Mouse (Mus musculus) heart, postnatal 0 days (tissue): ENCODE measurements at regions not wholly inside any gene's neighbourhood (a gene's known extent, or its start where the extent isn't known, plus 50 kb on each side); places are given as distances from the start of the nearest gene placed in this dataset.

ENCODE experiments used
- ATAC-seq: fragments of 200-750 bp; cut with Nextera tagmentation; 2 replicates; pipeline ENCODE4 v1.8.0; 2017; ENCODE audit warnings: low read depth, moderate number of reproducible peaks, moderate library complexity; ENCODE audit not compliant: insufficient read depth
- DNase-seq: peaks from one replicate; pipeline ENCODE4 v3.0.0-alpha.2; 2016; ENCODE audit warnings: low spot score
- H3K27ac ChIP-seq: fragments of 300-500 bp; sonication (generic); 2 replicates; pipeline ENCODE4 v1.5.1; 2014; ENCODE audit warnings: low read depth, mild to moderate bottlenecking
- H3K27me3 ChIP-seq: fragments of 300-500 bp; sonication (generic); 2 replicates; pipeline ENCODE4 v1.6.1; 2014; ENCODE audit warnings: low read length, mixed read lengths; ENCODE audit not compliant: control insufficient read depth, insufficient read depth
- H3K36me3 ChIP-seq: fragments of 300-500 bp; sonication (generic); replicated peaks from 2 replicates; pipeline ENCODE4 v1.6.1; 2014; ENCODE audit warnings: low read length, mixed read lengths; ENCODE audit not compliant: control insufficient read depth, insufficient read depth
- H3K4me1 ChIP-seq: fragments of 300-500 bp; sonication (generic); 2 replicates; pipeline ENCODE4 v1.6.1; 2014; ENCODE audit warnings: antibody characterized with exemption; ENCODE audit not compliant: control insufficient read depth, insufficient read depth
- H3K4me2 ChIP-seq: fragments of 300-500 bp; sonication (generic); 2 replicates; pipeline ENCODE4 v1.6.1; 2014; ENCODE audit warnings: low read depth, mild to moderate bottlenecking, low read length, moderate library complexity
- H3K4me3 ChIP-seq: fragments of 300-500 bp; sonication (generic); 2 replicates; pipeline ENCODE4 v1.5.1; 2014; ENCODE audit warnings: low read depth, low read length
- H3K9ac ChIP-seq: fragments of 300-500 bp; sonication (generic); replicated peaks from 2 replicates; pipeline ENCODE4 v1.6.1; 2014; ENCODE audit warnings: low read depth, low read length, mixed read lengths
- H3K9me3 ChIP-seq: fragments of 300-500 bp; sonication (generic); replicated peaks from 2 replicates; pipeline ENCODE4 v1.6.1; 2016; ENCODE audit warnings: low read length; ENCODE audit not compliant: control insufficient read depth
- CTCF ChIP-seq: IDR thresholded peaks from 2 replicates; pipeline ENCODE4 v1.5.1; 2016; ENCODE audit warnings: antibody characterized with exemption, control low read depth, low read depth
- EP300 ChIP-seq: IDR thresholded peaks from 2 replicates; pipeline ENCODE4 v1.6.1; 2016; ENCODE audit warnings: antibody characterized with exemption, low read depth
- WGBS: fragments of 180-500 bp; shearing (Covaris S2); extraction: QIAGEN DNeasy Blood & Tissue Kit; methylation state at CpG from one replicate; pipeline ENCODE4 v1.1.7; 2014; 5-methylcytosine and 5-hydroxymethylcytosine counted together

- peaks cover 3% of the 10 kb centered on the region; the same call in 1 of the 2 replicates for H3K9me3 ChIP-seq
- no peak for TF ChIP-seq EP300
- no peak for TF ChIP-seq CTCF
- DNase-seq (no peak), ATAC-seq (no peak)
- 0 out of 2 replicates have a peak, but pooled peaks cover 3% of the 10 kb centered on the region for H3K4me1 ChIP-seq
- H3K4me3 ChIP-seq: no peak overlapping the region
- no peak overlapping the region for H3K9ac ChIP-seq
- H3K27me3 ChIP-seq: no peaks in the 10 kb centered on the region
- H3K4me2 ChIP-seq: no peak overlapping the region
- 68% methylated on average over 2 of the region's 2 CpGs for WGBS
- 0 out of 2 replicates have a peak overlapping the region, but pooled peaks have one; percentile 3 for H3K27ac ChIP-seq
- no peaks in the 10 kb centered on the region for H3K36me3 ChIP-seq
These were observed 67.0 kb upstream of the Eepd1 start for GRCm38 (mm10) chr9:25414315-25414714.

- H3K4me1 ChIP-seq: no peaks in the 10 kb centered on the region
- H3K27ac ChIP-seq: no peak overlapping the region
- 79% methylated on average over 1 of the region's 1 CpGs for WGBS
- H3K36me3 ChIP-seq: no peaks in the 10 kb centered on the region
- H3K9me3 ChIP-seq: no peaks in the 10 kb centered on the region
- H3K4me3 ChIP-seq: no peak overlapping the region
- H3K4me2 ChIP-seq: no peak overlapping the region
- DNase-seq (no peak), ATAC-seq (no peak)
- no peak overlapping the region for H3K9ac ChIP-seq
- no peaks in the 10 kb centered on the region for H3K27me3 ChIP-seq
- no peak for TF ChIP-seq EP300
- no peak for TF ChIP-seq CTCF
These were observed 54.4 kb upstream of the Eepd1 start for GRCm38 (mm10) chr9:25426941-25427340.

DNA sequence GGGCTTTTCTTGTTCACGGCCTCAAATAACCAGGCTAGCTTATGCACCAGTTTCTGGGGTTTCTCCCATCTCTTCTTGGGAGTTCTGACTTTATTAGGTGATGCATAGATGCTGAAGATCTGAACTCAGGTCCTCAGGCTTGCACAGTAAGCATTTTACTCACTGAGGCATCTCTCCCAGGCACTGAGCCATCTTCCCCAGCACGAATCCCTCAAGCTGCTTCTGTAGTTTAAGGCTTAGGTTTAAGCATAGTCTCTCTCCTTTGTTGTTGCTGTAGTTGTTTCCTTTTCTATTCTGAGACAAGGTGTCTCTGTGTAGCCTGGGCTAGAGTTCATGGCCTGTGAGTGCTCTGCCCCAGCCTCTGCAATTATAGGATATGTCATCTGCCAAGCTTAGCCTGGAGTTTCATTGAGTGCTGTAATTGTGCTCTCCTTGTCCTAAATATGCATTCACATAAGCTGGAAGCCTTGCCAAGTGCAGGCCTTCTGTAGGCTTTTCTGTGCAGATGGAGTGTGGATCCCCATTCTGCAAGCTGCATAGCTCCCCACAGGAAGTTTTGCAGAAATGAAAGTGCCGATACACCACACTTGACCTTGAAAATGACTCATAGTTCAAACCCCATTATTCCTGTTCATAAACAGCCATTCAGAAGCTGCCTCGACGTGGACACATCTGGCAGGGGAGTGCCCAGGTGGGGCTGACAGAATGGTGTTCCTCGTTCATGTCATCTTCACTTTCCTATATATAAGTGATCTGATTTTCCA, 51.7 kb upstream of the Eepd1 start:
- DNase-seq: no peak
- Histone ChIP-seq H3K36me3 (no peaks in the 10 kb centered on the region), H3K27me3 (no peaks in the 10 kb centered on the region), H3K9me3 (no peaks in the 10 kb centered on the region), H3K4me1 (no peaks in the 10 kb centered on the region), H3K27ac (no peak overlapping the region), H3K4me3 (no peak overlapping the region), H3K4me2 (no peak overlapping the region), H3K9ac (no peak overlapping the region)
- 69% methylated on average over 6 of the region's 6 CpGs for WGBS
- ATAC-seq: no peak
- TF ChIP-seq CTCF (no peak), EP300 (no peak)
